Mouse (Mus musculus) spleen, postnatal 36 days (tissue): ENCODE results near the gene Rhobtb3.
A peak's percentile ranks its signal among the peaks of the same experiment; 100 is the strongest.
"Not testable (repeated sequence)": the region's sequence is repeated elsewhere in the genome, so short reads cannot be mapped to it uniquely, and the experiment has no call there.

Experiments
- DNase-seq, 2 experiments: peaks; one replicate each; pipeline ENCODE4 v3.0.0; 2022; ENCODE audit warnings: low spot score in 2 of 2, mixed read lengths in 1 of 2

Gene Rhobtb3

GRCm38 (mm10) chr13:75845519-75846166 lies 98.1 kb downstream of the Rhobtb3 start:
- peak in 1 of 2 experiments; percentile 20 for DNase-seq

GRCm38 (mm10) chr13:75844833-75845518 lies 98.7 kb downstream of the Rhobtb3 start:
- no peak for DNase-seq

GRCm38 (mm10) chr13:75843993-75844683 lies 99.6 kb downstream of the Rhobtb3 start:
- peak; percentile 17 to 34 for DNase-seq

GRCm38 (mm10) chr13:75843331-75843730 lies 100.4 kb downstream of the Rhobtb3 start:
- no peak for DNase-seq

GRCm38 (mm10) chr13:75841950-75842349 lies 101.8 kb downstream of the Rhobtb3 start:
- DNase-seq, result no peak

- no peak for DNase-seq
Observed at GRCm38 (mm10) chr13:75840752-75841285, 102.9 kb downstream of the Rhobtb3 start.

- peak; percentile 66 to 68 for DNase-seq
Observed at GRCm38 (mm10) chr13:75839719-75840481, 103.8 kb downstream of the Rhobtb3 start, which contains the start of gene Glrx. TSS of gene Glrx (plus strand) at chr13:75839868.

- no peak for DNase-seq
Observed at GRCm38 (mm10) chr13:75838506-75838905, 105.2 kb downstream of the Rhobtb3 start.

- no peak for DNase-seq
Observed at GRCm38 (mm10) chr13:75835461-75835860, 108.3 kb downstream of the Rhobtb3 start.

- DNase-seq, result no peak
Observed at GRCm38 (mm10) chr13:75833499-75833898, 110.2 kb downstream of the Rhobtb3 start.

- no peak for DNase-seq
Observed at GRCm38 (mm10) chr13:75832697-75833096, 111.0 kb downstream of the Rhobtb3 start.

- DNase-seq, result no peak
Observed at GRCm38 (mm10) chr13:75831710-75832109, 112.0 kb downstream of the Rhobtb3 start.

- no peak for DNase-seq
Observed at GRCm38 (mm10) chr13:75830708-75831107, 113.0 kb downstream of the Rhobtb3 start.

GRCm38 (mm10) chr13:75825388-75825787 lies 118.3 kb downstream of the Rhobtb3 start:
- no peak for DNase-seq

GRCm38 (mm10) chr13:75824611-75825319 lies 119.0 kb downstream of the Rhobtb3 start:
- no peak for DNase-seq

- peak in 1 of 2 experiments; percentile 26 for DNase-seq
Observed at GRCm38 (mm10) chr13:75823201-75823600, 120.5 kb downstream of the Rhobtb3 start.

GRCm38 (mm10) chr13:75822366-75822765 lies 121.4 kb downstream of the Rhobtb3 start:
- DNase-seq, result not testable (repeated sequence)

GRCm38 (mm10) chr13:75819898-75820297 lies 123.8 kb downstream of the Rhobtb3 start:
- no peak for DNase-seq
